Mouse (Mus musculus) lung, adult 2 months (tissue): Measurements from ENCODE around the gene Hist1h4k.

Experiments
- CTCF ChIP-seq: fragments of 200-500 bp; IDR thresholded peaks from 2 replicates; pipeline ENCODE4 v1.5.1; 2011; ENCODE audit warnings: mild to moderate bottlenecking, low read length, control low read depth; ENCODE audit not compliant: insufficient read depth
- POLR2A ChIP-seq: fragments of 200-500 bp; IDR thresholded peaks from 2 replicates; pipeline ENCODE4 v1.6.1; 2011; ENCODE audit warnings: low read depth, mild to moderate bottlenecking, control low read depth, low read length, borderline replicate concordance; ENCODE audit errors: extremely low read depth

GRCm38 (mm10) chr13:21787760-21788593, 37.7 kb upstream of the Hist1h4k start:
- TF ChIP-seq CTCF (no peak), POLR2A (no peak)
